Mouse (Mus musculus) left cerebral cortex, adult 18-20 months (tissue): Measurements from ENCODE around the gene Lsm6. TPM values are rescaled to one million over a fixed set of nuclear protein-coding genes. Genes with fewer than 3 reads are reported as not detected.

ENCODE experiments used
- DNase-seq, 2 experiments: peaks; one replicate each; pipeline ENCODE4 v3.0.0; 2021 to 2022; ENCODE audit warnings: low spot score in 2 of 2, mixed read lengths in 1 of 2
- total RNA-seq, 2 experiments: library from RNA; stranded (reverse); gene quantifications; 2 replicates each; pipeline ENCODE4 v1.2.3; 2021

The Lsm6 gene
- total RNA-seq, 2 experiments from 2014 or later: 52.4 to 59.1 TPM

DNA sequence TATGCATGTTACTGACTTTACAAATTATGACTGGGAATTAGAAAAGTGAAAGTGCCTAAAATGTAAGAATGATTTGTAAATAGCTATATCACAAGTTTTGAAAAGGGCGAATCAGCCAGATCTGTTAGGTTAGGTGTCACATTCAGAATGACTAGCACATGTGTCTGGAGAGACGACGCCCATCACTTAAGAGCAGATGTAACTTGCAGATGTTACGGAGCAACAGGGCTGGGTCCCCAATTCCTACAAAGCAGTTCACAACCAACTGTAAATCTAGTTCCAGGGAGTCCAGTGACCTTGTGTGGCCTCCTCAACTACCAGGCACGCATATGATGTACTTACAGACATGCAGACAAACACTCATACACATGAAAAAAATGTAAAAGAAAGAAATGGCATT lies 12.5 kb downstream of the Lsm6 start:
- DNase-seq: no peak

DNA sequence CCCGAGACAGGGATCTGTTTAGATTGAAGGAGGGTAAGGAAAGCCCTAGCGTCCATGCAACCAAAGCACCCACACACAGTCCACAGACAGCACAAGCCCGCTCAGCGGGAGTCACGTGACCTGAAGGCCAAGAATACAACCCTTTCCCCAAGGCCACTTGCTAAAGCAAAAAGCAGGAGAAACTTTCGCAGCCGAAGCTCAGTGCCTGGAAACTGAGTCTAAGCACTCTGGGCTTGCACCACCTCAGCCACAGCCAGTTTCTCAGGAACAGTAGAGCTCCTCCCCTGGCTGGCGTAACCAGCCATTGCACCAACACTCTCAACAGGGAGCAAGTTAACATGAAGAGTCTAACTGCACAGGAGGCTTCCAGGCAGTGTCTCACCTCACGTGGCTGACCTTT lies 13.7 kb downstream of the Lsm6 start:
- no peak for DNase-seq

DNA sequence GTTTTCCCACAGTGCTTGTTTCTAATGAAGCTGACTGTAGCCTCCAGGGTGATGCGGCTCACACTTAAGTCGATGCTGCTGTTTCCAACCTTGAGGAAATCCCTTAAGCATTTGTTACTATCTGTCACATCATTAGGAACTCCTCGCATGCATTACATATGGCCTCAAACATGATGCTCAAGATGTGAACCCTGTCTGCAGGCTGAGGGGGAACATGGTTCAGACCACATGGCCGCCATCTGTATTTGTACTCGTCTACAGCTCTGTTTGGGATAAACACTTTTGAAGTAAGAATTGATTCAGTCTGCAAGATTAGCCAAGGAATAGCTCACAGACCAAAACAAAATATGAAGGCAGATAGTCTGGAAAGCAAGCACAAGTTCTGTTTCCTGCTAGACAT lies 14.9 kb downstream of the Lsm6 start:
- no peak for DNase-seq

DNA sequence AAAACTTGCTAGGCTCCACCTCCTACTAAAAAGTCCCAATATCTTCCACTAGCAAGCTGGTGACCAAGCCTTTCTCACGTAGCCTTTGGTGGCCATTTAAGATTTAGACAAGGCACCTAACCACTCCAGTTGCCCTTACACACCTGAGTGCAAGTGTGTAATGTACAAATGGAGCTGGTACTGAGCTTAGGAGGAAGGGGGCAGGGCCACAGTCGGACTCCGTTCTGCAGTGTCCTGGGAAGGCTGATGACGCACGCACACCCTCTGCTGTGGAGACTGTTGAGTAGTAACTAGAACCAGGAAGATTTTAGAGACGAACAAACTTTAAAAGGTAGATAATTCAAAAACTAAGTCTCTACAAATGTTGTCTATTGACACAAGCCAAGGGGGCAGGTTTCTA lies 19.7 kb downstream of the Lsm6 start:
- DNase-seq: no peak

DNA sequence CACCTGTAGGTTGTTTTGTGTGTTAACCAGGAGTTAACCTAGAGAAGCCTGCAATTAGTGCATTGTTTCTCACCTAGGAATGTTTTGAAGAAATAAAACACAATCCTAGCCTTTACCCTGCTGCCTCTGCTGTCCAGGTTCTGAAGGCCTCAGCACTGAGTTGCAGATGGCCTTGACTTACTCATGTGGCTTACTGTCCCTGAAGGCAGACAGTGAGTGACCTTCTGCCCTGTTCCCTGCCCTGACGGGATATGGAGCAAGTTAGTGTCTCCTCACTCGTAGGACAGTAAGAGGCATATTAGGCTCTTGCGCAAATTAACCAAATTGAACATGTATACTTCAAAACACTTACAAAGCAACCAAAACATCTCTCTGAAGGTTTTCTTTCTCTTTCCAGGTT lies 22.3 kb downstream of the Lsm6 start:
- no peak for DNase-seq

DNA sequence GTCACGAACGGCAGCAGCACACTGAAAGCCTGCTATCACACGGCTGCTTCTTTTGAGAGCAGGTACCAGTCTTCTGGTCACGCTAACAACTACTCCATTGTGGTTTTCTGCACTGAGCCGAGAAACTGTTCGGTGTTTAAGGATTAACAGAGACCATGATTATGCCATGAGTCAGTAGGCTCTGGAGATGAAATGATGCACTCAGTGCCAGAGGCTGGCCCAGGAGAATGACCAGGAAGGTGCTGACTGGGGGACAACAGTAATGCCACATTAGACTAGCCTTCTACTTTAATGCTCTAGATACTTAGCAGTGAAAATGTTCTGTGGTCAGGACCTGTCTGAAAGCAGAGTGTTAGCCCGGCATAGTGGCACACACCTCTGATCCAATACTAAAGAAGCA lies 23.0 kb downstream of the Lsm6 start:
- DNase-seq: no peak

DNA sequence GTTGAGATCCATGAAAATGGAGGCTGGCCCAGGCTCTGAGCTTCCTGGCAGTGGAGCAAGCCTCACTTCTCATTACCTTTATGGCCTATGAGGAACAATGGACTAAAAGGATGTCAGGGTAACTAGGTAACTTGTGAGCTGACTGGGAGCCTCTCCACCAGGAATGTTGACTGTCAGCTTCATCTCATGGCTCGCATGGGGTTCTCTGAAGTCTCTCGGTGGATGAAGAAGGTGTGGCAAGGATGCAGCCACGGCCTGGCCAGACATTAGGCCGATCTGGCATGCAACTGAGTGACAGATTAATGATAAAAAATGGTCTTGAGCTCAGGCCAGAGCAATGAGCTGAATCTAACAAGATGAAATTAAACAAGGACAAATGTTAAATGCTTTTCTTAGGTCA lies 27.7 kb downstream of the Lsm6 start:
- DNase-seq: no peak

DNA sequence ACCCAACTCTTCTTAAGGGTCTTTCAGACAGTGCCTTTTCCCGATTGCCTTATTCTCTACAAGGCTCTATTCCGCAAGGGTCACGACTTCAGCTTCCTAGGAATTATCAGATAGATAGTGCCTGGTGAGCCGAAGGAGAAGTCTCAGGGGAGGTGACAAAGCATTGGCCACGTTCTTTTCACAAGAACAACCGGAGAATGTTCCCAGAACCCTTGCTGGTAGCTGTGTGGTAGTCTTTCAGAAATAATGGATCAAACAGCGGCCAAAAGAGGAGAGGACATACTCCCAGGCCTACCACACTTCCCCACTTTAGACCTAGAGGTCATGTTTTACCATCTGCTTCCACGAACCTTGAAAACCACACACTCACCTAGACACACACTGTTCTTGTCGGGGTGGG lies 44.1 kb downstream of the Lsm6 start:
- no peak for DNase-seq

DNA sequence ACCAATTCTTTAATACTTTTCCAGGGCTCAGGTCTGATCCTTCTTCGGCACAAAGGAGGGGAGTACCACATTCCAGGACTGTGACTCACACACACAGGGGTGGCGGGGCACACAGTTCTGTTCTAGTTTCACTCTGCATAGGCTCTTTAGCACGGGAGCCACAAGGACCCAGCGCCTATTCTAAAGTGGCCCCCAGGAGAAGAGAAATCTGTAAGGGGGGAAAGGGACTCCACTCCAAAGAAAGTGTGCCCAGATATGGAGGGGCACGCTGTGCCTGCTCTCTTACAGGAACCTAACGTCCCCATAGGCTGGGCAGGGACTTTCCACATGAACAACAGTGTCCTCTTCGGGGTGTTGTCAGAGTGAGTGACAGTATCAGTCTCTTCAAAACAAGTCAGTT lies 49.7 kb downstream of the Lsm6 start:
- DNase-seq: no peak

DNA sequence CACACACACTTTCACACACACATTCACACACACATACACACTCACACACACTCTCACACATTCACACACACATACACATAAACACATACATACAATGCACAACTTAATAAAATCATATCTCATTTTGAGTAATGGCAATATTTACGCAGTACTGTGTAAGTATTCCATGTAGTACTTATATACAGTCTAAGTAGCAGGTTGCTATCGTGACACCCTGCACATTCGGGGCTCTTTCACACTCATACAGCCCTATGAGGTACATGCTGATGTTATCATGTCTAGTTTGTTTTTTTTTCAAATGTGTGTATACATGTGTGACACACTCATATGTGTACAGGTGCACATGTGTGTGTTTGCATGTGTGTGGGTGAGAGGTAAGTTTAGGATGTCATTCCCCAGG lies 50.4 kb downstream of the Lsm6 start:
- DNase-seq: no peak

DNA sequence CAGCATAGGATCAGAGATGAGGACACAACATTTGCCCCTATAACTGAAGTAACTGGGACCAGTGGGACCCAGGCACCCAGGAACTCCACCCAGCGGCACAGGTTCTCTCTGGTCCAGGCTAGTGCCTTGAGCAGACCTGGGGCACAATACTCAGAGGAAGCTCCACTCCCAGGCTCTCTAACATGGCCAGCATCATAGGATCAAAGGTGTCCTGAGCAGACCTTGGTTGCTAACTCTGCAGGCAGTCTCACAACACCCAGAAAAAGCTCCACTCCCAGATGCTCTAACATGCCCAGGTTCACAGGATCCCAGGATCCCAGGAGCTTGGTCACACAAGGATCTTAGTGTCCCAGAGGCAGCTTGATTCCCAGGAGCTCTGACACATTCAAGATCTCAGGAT lies 55.4 kb downstream of the Lsm6 start:
- no peak for DNase-seq

DNA sequence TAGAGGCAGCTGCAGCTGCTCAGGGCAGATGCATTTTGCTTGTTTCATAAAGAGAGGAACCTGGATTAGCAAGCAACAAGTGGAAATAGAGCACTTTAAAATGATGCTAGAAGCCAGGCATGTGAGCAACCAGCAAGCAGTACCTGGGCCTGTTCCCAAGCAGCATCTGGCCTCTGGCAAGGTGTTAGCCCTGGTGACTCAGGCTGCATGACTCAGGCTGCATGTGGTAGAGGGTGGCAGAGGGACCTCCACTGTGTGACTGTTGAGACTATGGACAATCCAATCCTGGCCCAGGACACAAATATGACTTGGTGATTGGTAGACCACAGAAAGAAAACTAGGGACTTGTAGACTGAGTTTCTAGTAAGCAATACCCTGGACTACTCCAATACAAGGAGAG lies 56.0 kb downstream of the Lsm6 start:
- no peak for DNase-seq

DNA sequence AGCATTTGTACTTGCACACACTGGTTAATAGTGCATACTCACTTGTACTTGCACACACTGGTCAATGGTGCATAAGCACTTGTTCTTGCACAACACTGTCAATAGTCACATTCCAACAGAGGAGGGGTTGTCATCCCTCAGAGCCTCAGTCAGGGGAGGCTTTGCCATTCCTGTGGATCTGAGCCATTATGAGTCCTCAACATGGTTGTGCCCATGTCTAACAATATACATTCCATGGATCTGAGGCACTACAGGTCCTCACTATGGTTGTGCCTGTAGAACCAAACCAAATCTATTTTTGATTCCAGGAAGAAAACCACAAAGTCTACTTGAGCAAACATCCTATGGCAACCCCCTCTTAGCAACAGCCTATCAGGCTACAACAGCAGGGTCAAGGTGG lies 61.8 kb downstream of the Lsm6 start:
- DNase-seq: no peak

DNA sequence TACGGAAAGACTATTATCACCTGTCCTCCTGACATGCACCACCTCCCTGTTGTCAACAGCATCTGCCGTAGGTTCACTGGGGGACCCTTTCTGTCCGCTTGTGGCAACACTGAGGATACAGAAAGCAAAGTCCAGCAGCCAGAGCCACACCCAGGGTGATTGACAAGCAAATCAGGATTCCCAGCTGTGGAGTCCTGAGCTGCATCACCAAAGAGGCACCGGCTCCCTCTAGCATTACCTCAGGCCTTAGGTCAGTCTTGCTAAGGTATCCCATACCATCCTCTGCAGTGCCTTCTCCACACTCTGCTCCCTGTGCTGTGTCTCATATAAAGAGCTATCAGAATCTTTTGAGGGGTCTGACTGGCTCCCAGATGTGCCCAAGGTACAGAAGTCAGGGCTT lies 66.0 kb downstream of the Lsm6 start:
- DNase-seq: no peak

Other genes with a start within 250 kb of the Lsm6 start
- 10 to 100 TPM; 37.9 to 44.0 TPM for gene Zfp827, start 207.3 kb upstream of the Lsm6 start, total RNA-seq